16 mouse cellular contexts compared by ENCODE assay signal in genomic region chr6:106329636-106330035, GRCm38 (mm10).
DNase-seq lines count a peak whose midpoint lies in the region; ATAC-seq and TF ChIP-seq lines count a peak whose summit lies in the region.
"Had no signal": no experiment of that assay in that cellular context is flagged by ENCODE, and none has a peak within 500 bp of the region (broad histone marks: within the 10 kb centered on the region; RNA-seq: fewer than 3 reads in every experiment).

No protein-coding gene starts in this region.

- TF ChIP-seq CTCF in forebrain, postnatal 0 days (IDR thresholded peaks at IDR 0.05; ENCODE audit: low read depth): peak; percentile 24; the same call in 1 of the 2 replicates
- peak; percentile 37 for TF ChIP-seq CTCF in stomach, postnatal 0 days (IDR thresholded peaks at IDR 0.05; ENCODE audit: low read depth)

- no peaks in the 10 kb centered on the region for H3K9me3 ChIP-seq in forebrain, postnatal 0 days (ENCODE audit: low read length)
- no peaks in the 10 kb centered on the region for H3K9me3 ChIP-seq in forebrain, embryonic 10.5 days
- H3K9me3 ChIP-seq in stomach, postnatal 0 days (ENCODE audit: control insufficient read depth, low read length): no peaks in the 10 kb centered on the region
- H3K9me3 ChIP-seq: embryonic facial prominence, embryonic 10.5 days; heart, embryonic 15.5 days; midbrain, embryonic 12.5 days had no signal

- H3K4me1 ChIP-seq in forebrain, postnatal 0 days (ENCODE audit: insufficient read depth): no peaks in the 10 kb centered on the region
- no peaks in the 10 kb centered on the region for H3K4me1 ChIP-seq in forebrain, embryonic 10.5 days
- H3K4me1 ChIP-seq in stomach, postnatal 0 days (replicated peaks; ENCODE audit: control insufficient read depth, insufficient read depth): no peaks in the 10 kb centered on the region
- H3K4me1 ChIP-seq: embryonic facial prominence, embryonic 10.5 days; heart, embryonic 15.5 days; midbrain, embryonic 12.5 days had no signal

- H3K9ac ChIP-seq in forebrain, postnatal 0 days: no peak overlapping the region
- no peak overlapping the region for H3K9ac ChIP-seq in stomach, postnatal 0 days (ENCODE audit: low read length)
- H3K9ac ChIP-seq: heart, embryonic 15.5 days; hindbrain, embryonic 14.5 days; midbrain, embryonic 12.5 days had no signal

- no peak for TF ChIP-seq EP300 in stomach, postnatal 0 days (optimal IDR thresholded peaks at IDR 0.05)

- no peak overlapping the region for H3K27ac ChIP-seq in forebrain, postnatal 0 days (ENCODE audit: low read depth, low read length)
- H3K27ac ChIP-seq in forebrain, embryonic 10.5 days: no peak overlapping the region
- H3K27ac ChIP-seq in stomach, postnatal 0 days (replicated peaks): no peak overlapping the region
- H3K27ac ChIP-seq: embryonic facial prominence, embryonic 10.5 days; heart, embryonic 15.5 days; hindbrain, embryonic 14.5 days; midbrain, embryonic 12.5 days had no signal

- no peak for ATAC-seq in forebrain, postnatal 0 days
- no peak for ATAC-seq in stomach, postnatal 0 days (ENCODE audit: low FRiP score, low TSS enrichment)

- no peaks in the 10 kb centered on the region for H3K27me3 ChIP-seq in forebrain, postnatal 0 days (ENCODE audit: insufficient read depth, low read length)
- no peaks in the 10 kb centered on the region for H3K27me3 ChIP-seq in forebrain, embryonic 10.5 days (ENCODE audit: poor library complexity, severe bottlenecking)
- no peaks in the 10 kb centered on the region for H3K27me3 ChIP-seq in stomach, postnatal 0 days (ENCODE audit: control insufficient read depth, insufficient read depth, low read length)
- H3K27me3 ChIP-seq: heart, embryonic 15.5 days; midbrain, embryonic 12.5 days had no signal

- H3K4me3 ChIP-seq in forebrain, postnatal 0 days (ENCODE audit: low read depth, low read length): no peak overlapping the region
- H3K4me3 ChIP-seq in forebrain, embryonic 10.5 days: no peak overlapping the region
- H3K4me3 ChIP-seq in stomach, postnatal 0 days (ENCODE audit: low read depth, low read length): no peak overlapping the region
- H3K4me3 ChIP-seq: embryonic facial prominence, embryonic 10.5 days; heart, embryonic 15.5 days; midbrain, embryonic 12.5 days had no signal

- H3K36me3 ChIP-seq in forebrain, postnatal 0 days (ENCODE audit: insufficient read depth): no peaks in the 10 kb centered on the region
- H3K36me3 ChIP-seq in forebrain, embryonic 10.5 days (replicated peaks): no peaks in the 10 kb centered on the region
- H3K36me3 ChIP-seq in stomach, postnatal 0 days (ENCODE audit: control insufficient read depth, insufficient read depth, low read length): no peaks in the 10 kb centered on the region
- H3K36me3 ChIP-seq: embryonic facial prominence, embryonic 10.5 days; heart, embryonic 15.5 days; midbrain, embryonic 12.5 days had no signal

- 75% methylated on average over 1 of the region's 1 CpGs for WGBS in forebrain, postnatal 0 days
- WGBS in forebrain, embryonic 10.5 days: 67% methylated on average over 1 of the region's 1 CpGs
- 71% methylated on average over 1 of the region's 1 CpGs for WGBS in stomach, postnatal 0 days

- no peak for DNase-seq in forebrain, postnatal 0 days
- no peak for DNase-seq in forebrain, embryonic 10.5 days (ENCODE audit: extremely low spot score, low spot score)
- DNase-seq in layer of hippocampus, adult 11-12 months (ENCODE audit: low spot score): peak; percentile 31
- DNase-seq in layer of hippocampus, postnatal 10 days (ENCODE audit: low spot score in 2 of 2): no peak
- peak; percentile 6 for DNase-seq in right cerebral cortex, postnatal 4 days
- no peak for DNase-seq in right cerebral cortex, adult 2 months (ENCODE audit: low spot score in 2 of 2)
- no peak for DNase-seq in stomach, postnatal 0 days (ENCODE audit: low spot score)
- DNase-seq in gastrocnemius, postnatal 10 days: no peak
- DNase-seq: cerebellum, adult 11-12 months; lung, postnatal 14 days; thymus, postnatal 14 days had no signal

- no peak overlapping the region for H3K4me2 ChIP-seq in forebrain, postnatal 0 days (ENCODE audit: low read depth)
- no peak overlapping the region for H3K4me2 ChIP-seq in stomach, postnatal 0 days (replicated peaks; ENCODE audit: low read depth)
- H3K4me2 ChIP-seq: heart, embryonic 15.5 days; hindbrain, embryonic 14.5 days; liver, embryonic 11.5 days; midbrain, embryonic 12.5 days had no signal

Comparison
In these comparisons a context has a peak if more than half of its experiments do, and no peak if none do; other contexts are left out.
1. DNase-seq: peak in layer of hippocampus, adult 11-12 months (single experiment) and right cerebral cortex, postnatal 4 days (single experiment); none in forebrain, postnatal 0 days (single experiment), forebrain, embryonic 10.5 days (single experiment), layer of hippocampus, postnatal 10 days (0 of 2), right cerebral cortex, adult 2 months (0 of 2), stomach, postnatal 0 days (single experiment) and gastrocnemius, postnatal 10 days (single experiment).